Mouse (Mus musculus): ENCODE data around the gene Trim65. TPM values are rescaled to one million over a fixed set of nuclear protein-coding genes. Genes with fewer than 3 reads are reported as not detected.
"Not testable (repeated sequence)": the region's sequence is repeated elsewhere in the genome, so short reads cannot be mapped to it uniquely, and the experiment has no call there.

Gene Trim65
- polyA plus RNA-seq, 1 experiment from 2014 or later = 7.7 TPM

DNA sequence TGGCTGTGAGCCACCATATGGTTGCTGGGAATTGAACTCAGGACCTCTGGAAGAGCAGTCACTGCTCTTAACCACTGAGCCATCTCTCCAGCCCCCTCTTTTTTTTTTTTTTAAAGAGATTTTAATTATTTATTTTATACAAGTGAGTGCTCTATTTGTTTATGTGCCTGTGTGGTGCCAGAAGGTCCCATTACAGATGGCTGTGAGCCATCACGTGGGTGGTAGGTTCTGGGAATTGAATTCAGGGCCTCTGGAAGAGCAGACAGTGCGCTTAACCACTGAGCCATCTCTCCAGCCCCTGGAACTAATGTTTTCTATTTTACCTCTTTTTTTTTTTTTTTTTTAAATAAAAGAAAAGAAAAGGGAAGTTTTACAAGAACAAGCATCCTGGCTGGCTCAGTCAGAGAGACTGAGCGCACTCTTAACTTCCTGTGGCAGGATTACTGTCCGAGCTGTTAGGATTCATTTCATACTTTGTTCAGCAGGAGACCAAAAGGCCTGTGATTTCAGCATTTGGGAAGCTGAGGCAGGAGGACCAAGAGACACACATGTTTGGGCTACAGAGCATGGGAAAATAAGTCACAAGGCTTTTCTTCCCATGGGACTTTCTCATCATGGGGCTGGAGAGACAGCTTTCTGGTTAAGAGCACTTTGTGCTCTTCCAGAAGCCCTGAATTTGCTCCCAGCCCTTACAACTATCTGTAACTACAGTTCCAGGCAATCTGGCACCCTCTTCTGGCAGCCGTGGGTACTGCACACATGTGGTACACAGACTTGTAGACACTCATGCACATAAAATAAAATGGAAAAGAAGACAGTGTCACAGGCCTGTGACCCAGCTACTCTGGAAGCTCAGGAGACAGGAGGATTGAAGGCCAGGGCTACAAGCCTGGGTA is 34.5 kb downstream of the Trim65 start:
- H3K27me3 ChIP-seq (replicated peaks; ENCODE audit: control insufficient read depth, insufficient read depth, low read length) = no peaks in the 10 kb centered on the region
- WGBS = 85% methylated on average over 5 of the region's 5 CpGs

DNA sequence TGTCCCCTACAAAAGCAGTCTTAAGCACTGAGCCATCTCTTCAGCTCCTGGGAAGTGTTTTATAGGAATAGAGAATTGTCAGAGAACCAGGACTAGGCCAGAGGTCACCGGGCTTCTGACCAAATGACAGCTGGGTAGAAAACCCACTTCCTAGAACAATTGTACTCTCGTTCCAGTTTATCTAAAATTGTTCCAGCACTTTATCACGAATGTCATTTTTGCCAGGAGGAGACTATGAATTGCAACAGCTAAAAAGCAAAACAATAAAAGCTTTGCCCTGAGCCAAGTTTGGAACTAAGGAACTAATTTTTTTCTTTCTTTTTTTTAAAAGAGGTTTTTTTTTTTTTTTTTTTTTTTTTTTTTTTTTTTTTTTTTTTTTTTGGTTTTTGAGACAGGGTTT is 35.4 kb downstream of the Trim65 start:
- 53% methylated on average over 3 of the region's 3 CpGs for WGBS
- Histone ChIP-seq H3K4me1 (ENCODE audit: control insufficient read depth, insufficient read depth, low read length) (peaks cover 16% of the 10 kb centered on the region), H3K4me2 (ENCODE audit: low read depth, low read length) (no peak overlapping the region), H3K9me3 (ENCODE audit: control insufficient read depth, low read length) (peaks cover 4% of the 10 kb centered on the region), H3K9ac (ENCODE audit: low read depth, low read length) (no peak overlapping the region), H3K36me3 (ENCODE audit: control insufficient read depth, insufficient read depth, low read length) (no peaks in the 10 kb centered on the region), H3K4me3 (ENCODE audit: low read length) (no peak overlapping the region), H3K27ac (ENCODE audit: low read length) (no peak overlapping the region), H3K27me3 (replicated peaks; ENCODE audit: control insufficient read depth, insufficient read depth, low read length) (no peaks in the 10 kb centered on the region)
- ATAC-seq = no peak

More for the DNA sequence above, 34.5 kb downstream of the Trim65 start:
- H3K4me3 ChIP-seq (ENCODE audit: low read length) = no peak overlapping the region
- peaks cover 4% of the 10 kb centered on the region for H3K9me3 ChIP-seq (ENCODE audit: control insufficient read depth, low read length)
- H3K4me1 ChIP-seq (ENCODE audit: control insufficient read depth, insufficient read depth, low read length) = peaks cover 24% of the 10 kb centered on the region
- no peaks in the 10 kb centered on the region for H3K36me3 ChIP-seq (ENCODE audit: control insufficient read depth, insufficient read depth, low read length)
- no peak for ATAC-seq
- H3K27ac ChIP-seq (ENCODE audit: low read length) = no peak overlapping the region
- H3K9ac ChIP-seq (ENCODE audit: low read depth, low read length) = no peak overlapping the region
- no peak overlapping the region for H3K4me2 ChIP-seq (ENCODE audit: low read depth, low read length)

GRCm38 (mm10) chr11:116093771-116094565 is 37.0 kb downstream of the Trim65 start:
- H3K4me3 ChIP-seq (ENCODE audit: low read length) = no peak overlapping the region
- H3K36me3 ChIP-seq (ENCODE audit: control insufficient read depth, insufficient read depth, low read length) = no peaks in the 10 kb centered on the region
- H3K27me3 ChIP-seq (replicated peaks; ENCODE audit: control insufficient read depth, insufficient read depth, low read length) = no peaks in the 10 kb centered on the region
- no peak for ATAC-seq
- peaks cover 5% of the 10 kb centered on the region; the same call in 1 of the 2 replicates for H3K4me1 ChIP-seq (ENCODE audit: control insufficient read depth, insufficient read depth, low read length)
- peaks cover 4% of the 10 kb centered on the region for H3K9me3 ChIP-seq (ENCODE audit: control insufficient read depth, low read length)
- no peak overlapping the region for H3K9ac ChIP-seq (ENCODE audit: low read depth, low read length)
- H3K4me2 ChIP-seq (ENCODE audit: low read depth, low read length) = no peak overlapping the region
- WGBS = 45% methylated on average over 16 of the region's 16 CpGs
- no peak overlapping the region; the same call in 1 of the 2 replicates for H3K27ac ChIP-seq (ENCODE audit: low read length)

DNA sequence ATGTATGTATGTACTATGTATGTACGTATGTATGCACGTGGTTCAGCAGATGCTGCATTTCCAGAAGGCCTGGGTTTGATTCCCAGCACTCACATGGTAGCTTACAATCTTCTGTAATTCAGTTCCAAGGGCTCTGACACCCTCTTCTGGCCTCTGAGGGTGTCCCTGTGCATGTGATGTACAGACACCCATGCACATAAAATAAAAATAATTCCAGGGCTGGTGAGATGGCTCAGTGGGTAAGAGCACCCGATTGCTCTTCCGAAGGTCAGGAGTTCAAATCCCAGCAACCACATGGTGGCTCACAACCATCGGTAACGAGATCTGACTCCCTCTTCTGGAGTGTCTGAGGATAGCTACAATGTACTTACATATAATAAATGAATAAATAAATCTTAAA is 38.0 kb downstream of the Trim65 start:
- H3K4me1 ChIP-seq (ENCODE audit: control insufficient read depth, insufficient read depth, low read length); H3K27ac ChIP-seq (ENCODE audit: low read length); H3K4me2 ChIP-seq (ENCODE audit: low read depth, low read length); H3K9me3 ChIP-seq (ENCODE audit: control insufficient read depth, low read length); H3K4me3 ChIP-seq (ENCODE audit: low read length); H3K27me3 ChIP-seq (replicated peaks; ENCODE audit: control insufficient read depth, insufficient read depth, low read length); ATAC-seq; H3K9ac ChIP-seq (ENCODE audit: low read depth, low read length); H3K36me3 ChIP-seq (ENCODE audit: control insufficient read depth, insufficient read depth, low read length): not testable (repeated sequence)
- WGBS = 89% methylated on average over 6 of the region's 6 CpGs

- Histone ChIP-seq H3K4me2 (ENCODE audit: low read depth, low read length) (no peak overlapping the region), H3K27me3 (replicated peaks; ENCODE audit: control insufficient read depth, insufficient read depth, low read length) (no peaks in the 10 kb centered on the region), H3K27ac (ENCODE audit: low read length) (no peak overlapping the region), H3K4me1 (ENCODE audit: control insufficient read depth, insufficient read depth, low read length) (0 out of 2 replicates have a peak, but pooled peaks cover 2% of the 10 kb centered on the region), H3K9me3 (ENCODE audit: control insufficient read depth, low read length) (peaks cover 2% of the 10 kb centered on the region), H3K9ac (ENCODE audit: low read depth, low read length) (no peak overlapping the region), H3K36me3 (ENCODE audit: control insufficient read depth, insufficient read depth, low read length) (no peaks in the 10 kb centered on the region), H3K4me3 (ENCODE audit: low read length) (no peak overlapping the region)
- WGBS = 85% methylated on average over 6 of the region's 6 CpGs
- ATAC-seq = no peak
Observed at GRCm38 (mm10) chr11:116091591-116091990, 39.3 kb downstream of the Trim65 start.

DNA sequence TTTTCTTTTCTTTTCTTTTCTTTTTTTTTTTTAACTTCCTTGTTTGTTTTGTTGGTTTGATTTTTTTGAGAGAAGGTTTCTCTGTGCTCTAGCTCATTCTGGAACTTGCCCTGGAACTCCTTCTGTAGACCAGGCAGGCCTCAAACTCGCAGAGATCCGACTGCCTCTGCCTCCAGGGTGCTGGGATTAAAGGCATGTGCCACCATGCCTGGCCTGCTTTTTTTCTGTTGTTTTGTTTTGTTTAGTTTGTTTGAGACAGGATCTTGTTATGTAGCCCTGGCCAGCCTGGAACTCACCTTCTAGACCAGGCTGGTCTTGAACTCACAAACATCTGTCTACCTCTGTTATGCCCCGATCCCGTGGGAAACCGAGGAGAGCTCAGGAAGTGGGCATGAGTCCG is 41.4 kb downstream of the Trim65 start:
- 93% methylated on average over 6 of the region's 6 CpGs for WGBS
- Histone ChIP-seq H3K4me3 (ENCODE audit: low read length) (no peak overlapping the region), H3K9ac (ENCODE audit: low read depth, low read length) (no peak overlapping the region), H3K4me1 (ENCODE audit: control insufficient read depth, insufficient read depth, low read length) (peaks cover 17% of the 10 kb centered on the region), H3K27ac (ENCODE audit: low read length) (no peak overlapping the region), H3K4me2 (ENCODE audit: low read depth, low read length) (no peak overlapping the region), H3K36me3 (ENCODE audit: control insufficient read depth, insufficient read depth, low read length) (no peaks in the 10 kb centered on the region), H3K27me3 (replicated peaks; ENCODE audit: control insufficient read depth, insufficient read depth, low read length) (no peaks in the 10 kb centered on the region), H3K9me3 (ENCODE audit: control insufficient read depth, low read length) (no peaks in the 10 kb centered on the region)
- ATAC-seq = no peak

GRCm38 (mm10) chr11:116088741-116089394 is 42.1 kb downstream of the Trim65 start:
- Histone ChIP-seq H3K4me2 (ENCODE audit: low read depth, low read length) (no peak overlapping the region), H3K27ac (ENCODE audit: low read length) (peak overlapping the region; percentile 90; the same call in 1 of the 2 replicates), H3K36me3 (ENCODE audit: control insufficient read depth, insufficient read depth, low read length) (no peaks in the 10 kb centered on the region), H3K27me3 (replicated peaks; ENCODE audit: control insufficient read depth, insufficient read depth, low read length) (no peaks in the 10 kb centered on the region), H3K4me3 (ENCODE audit: low read length) (no peak overlapping the region), H3K9ac (ENCODE audit: low read depth, low read length) (0 out of 2 replicates have a peak overlapping the region, but pooled peaks have one; percentile 1), H3K4me1 (ENCODE audit: control insufficient read depth, insufficient read depth, low read length) (peaks cover 17% of the 10 kb centered on the region), H3K9me3 (ENCODE audit: control insufficient read depth, low read length) (no peaks in the 10 kb centered on the region)
- ATAC-seq = no peak
- 73% methylated on average over 11 of the region's 11 CpGs for WGBS

DNA sequence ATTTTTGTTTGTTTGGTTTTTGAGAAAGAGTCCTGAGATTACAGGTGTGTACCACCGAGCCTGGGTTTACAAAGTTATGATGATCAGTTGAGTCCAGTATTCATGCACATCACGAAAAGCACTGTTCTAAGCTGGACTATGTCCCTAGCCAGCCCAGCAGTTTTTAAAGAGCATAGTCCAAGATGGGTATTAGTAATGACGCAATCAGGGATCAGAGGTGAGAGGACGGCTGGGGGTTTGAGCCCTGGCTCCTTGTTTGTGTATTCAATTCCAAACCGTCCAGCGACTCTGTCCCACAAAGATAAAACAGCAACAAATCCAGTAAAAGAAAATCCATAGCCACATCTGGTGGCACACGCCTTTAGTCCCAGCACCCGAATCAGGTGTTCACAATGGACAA is 42.7 kb downstream of the Trim65 start:
- Histone ChIP-seq H3K27me3 (replicated peaks; ENCODE audit: control insufficient read depth, insufficient read depth, low read length) (no peaks in the 10 kb centered on the region), H3K9me3 (ENCODE audit: control insufficient read depth, low read length) (no peaks in the 10 kb centered on the region), H3K36me3 (ENCODE audit: control insufficient read depth, insufficient read depth, low read length) (peaks cover 6% of the 10 kb centered on the region), H3K9ac (ENCODE audit: low read depth, low read length) (peak overlapping the region; percentile 1; the same call in 1 of the 2 replicates), H3K4me1 (ENCODE audit: control insufficient read depth, insufficient read depth, low read length) (peaks cover 17% of the 10 kb centered on the region), H3K4me2 (ENCODE audit: low read depth, low read length) (peak overlapping the region; percentile 54), H3K4me3 (ENCODE audit: low read length) (no peak overlapping the region), H3K27ac (ENCODE audit: low read length) (peak overlapping the region; percentile 90)
- ATAC-seq = peak; percentile 25; the same call in 1 of the 2 replicates
- 62% methylated on average over 8 of the region's 8 CpGs for WGBS
